Mouse (Mus musculus): Measurements from ENCODE around the gene Zc3h18. TPM values are rescaled to one million over a fixed set of nuclear protein-coding genes. Genes with fewer than 3 reads are reported as not detected.

Zc3h18 gene
- total RNA-seq, 2 experiments from 2014 or later = 47.9 to 49.3 TPM

DNA sequence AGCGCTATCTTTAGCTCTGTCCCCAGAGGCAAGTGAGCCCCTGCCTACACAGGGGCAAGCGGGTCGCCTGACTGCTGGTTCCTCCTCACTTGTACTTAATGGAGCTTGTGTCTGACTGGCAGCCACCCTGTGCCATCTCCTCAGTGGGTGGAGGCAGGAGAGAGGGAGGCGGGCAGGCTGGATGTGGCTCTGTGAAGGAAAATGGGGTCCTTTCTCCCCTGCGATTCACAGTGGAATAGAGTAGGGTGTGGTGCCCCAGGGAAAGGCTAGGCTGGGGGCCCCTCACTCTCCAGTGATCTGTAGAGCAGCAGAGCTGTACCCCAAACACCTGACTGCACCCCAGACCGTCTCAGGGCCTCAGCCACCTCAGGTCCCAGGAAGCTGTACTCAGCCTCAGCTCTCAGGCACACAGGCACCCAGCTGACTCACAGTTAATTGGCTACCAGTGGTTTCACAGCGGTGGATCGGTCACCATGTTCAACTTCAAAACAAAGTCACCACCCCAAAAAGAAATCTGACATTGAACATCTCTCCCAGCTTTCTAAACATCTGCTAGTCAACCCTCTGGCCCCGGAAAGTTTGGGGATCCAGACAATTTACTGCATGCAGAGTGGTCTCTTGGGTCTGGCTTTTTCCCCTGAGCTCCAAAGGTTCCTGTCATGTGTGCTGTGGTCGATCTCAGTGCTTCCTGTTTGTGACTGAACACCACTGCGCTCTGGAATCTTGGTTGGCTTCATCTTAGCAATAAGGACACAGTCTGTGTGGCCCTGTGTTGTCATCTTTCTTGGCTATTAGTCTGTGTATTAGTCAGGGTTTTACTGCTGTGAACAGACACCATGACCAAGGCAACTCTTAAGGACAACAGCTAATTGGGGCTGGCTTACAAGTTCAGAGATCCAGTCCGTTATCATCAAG is 31.0 kb upstream of the Zc3h18 start:
- intact Hi-C loops (cut with DNase I) = no loop called here
- no peak for DNase-seq

DNA sequence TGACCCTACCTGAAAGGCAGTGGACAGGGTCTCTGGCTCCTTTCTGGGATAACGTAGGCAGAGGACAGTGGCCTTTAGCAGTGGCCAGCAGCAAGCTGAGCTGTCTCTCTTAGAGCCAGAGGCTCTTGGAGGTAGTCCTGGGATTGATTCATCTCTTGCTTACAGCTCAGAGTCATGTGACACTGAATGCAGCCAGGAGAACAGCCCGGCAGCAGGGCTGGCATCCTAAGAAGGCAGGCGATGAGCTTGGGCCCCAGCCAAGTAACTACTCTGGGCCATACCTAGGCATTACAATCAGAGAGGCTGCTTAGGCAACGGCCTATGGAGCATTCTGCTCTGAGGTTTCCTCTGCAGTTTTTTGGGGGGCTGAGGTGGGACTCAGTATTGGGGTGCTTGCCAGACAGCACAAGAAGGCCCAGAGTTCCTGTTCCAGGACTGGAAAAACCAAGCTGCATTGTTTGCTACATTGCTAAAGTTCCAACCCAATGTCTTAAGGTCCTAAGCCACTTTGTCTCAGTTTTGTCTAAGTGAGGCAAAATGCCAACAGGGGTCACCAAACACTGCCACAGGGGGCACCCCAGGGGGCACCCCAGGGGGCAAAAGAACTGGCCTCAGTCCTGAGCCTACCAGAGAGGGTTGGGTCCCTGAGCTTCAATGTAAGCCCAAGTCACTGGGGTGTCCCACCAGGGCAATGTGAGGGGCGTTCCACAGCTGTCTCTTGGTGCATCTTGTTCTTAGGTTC is 28.4 kb upstream of the Zc3h18 start:
- intact Hi-C loops (cut with DNase I) = no loop called here
- DNase-seq = peak; percentile 92

DNA sequence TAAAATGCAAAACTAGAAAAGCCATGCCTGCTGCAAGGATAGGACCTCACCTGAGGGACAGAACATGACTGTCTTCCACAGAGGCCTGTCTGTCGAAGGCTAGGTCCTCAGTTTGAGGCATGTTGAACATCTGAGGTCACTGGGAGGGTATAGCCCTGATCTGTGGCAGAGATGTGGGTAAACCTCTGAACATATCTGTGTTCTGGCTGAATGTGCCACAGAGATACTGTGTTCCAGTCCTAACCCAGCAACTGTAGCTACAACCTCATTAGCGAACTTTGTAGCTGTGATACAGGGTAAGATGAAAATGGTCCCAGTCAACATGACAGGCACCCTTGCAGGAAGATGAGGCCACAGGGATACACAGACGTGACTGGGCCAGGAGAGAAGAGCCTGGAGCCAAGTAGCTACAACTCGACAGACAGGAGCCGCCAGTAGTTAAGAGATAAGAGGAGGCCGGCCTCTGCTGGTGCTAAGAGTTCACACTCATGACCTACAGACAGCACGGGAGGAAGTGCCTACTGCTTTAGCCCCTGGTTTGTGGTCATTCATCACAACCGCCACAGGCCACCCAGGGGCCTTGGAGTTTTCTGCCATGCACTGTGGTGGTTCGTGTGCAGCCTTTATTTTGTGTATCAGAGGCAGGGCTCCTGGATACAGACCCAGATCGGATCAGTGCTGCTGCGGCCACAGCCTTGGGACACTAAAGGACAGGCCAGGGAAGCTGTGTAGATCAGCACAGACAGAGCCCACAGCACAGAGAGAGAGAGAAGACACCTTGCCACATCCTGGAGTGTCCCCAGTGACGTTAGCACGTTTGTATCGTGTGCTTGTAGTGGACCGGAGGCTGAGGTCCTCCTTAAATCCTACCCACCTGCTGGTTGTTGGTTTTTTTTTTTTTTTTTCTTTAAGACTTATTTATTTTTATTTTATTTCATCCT is 26.8 kb upstream of the Zc3h18 start:
- intact Hi-C loops (cut with DNase I) = no loop called here

DNA sequence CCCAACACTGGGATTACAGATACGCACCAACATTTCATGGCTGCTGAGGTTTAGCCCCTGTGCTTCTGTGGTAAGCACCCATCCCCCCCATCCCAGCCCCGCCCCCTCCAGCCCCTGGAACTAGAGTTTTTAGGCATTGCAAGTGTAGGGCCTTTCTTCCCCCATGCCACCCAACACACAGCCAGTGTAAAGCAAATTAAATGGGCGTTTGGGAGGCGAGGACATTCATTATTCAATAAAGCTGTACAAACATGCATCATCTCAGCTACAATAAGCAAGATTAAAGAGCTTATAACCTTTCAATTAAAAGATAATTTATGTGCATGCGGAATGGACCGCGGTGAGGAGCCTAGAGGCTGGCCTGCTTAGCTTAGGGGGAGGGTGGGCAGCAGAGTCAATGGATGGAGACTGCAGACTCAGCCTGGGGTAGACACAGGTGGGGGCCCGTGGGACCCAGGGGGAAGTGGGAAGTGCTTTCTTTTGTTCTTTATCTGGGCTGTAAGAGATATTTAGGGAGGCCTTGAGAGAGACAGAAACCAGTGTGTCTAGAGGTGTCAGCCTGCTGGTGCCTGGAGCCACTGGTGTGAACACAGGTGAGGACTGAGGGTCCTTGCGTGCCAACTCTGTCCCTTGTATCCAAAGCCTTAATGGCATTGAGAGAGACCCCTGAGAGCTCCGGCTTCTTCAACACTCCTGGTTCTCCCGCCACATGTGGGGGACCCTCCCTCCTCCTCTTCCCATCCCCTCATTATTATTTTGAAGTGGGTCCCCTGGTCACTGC is 25.9 kb upstream of the Zc3h18 start:
- intact Hi-C loops (cut with DNase I) = no loop called here
- DNase-seq = no peak

More for the DNA sequence above, 26.8 kb upstream of the Zc3h18 start:
- no peak for DNase-seq

DNA sequence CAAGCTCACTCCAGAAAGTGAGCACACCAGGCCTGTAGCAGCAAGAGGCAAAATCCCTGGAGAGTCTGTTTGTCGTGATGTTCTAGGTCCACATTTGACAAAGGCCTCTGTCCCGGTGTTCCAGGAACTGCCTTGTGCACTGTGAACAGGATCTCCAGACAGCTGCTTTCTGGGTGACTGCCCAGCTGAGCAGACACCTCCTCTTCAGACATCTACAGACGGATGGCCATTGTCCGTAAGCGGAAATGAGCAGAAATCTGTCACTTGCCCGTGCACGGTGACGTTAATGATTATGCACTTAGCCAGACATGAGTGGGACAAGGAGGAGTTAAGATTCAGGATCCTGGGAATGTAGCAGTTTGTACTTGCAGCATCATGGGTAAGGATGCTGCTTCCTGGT is 22.3 kb upstream of the Zc3h18 start:
- intact Hi-C loops (cut with DNase I) = no loop called here
- DNase-seq = no peak

DNA sequence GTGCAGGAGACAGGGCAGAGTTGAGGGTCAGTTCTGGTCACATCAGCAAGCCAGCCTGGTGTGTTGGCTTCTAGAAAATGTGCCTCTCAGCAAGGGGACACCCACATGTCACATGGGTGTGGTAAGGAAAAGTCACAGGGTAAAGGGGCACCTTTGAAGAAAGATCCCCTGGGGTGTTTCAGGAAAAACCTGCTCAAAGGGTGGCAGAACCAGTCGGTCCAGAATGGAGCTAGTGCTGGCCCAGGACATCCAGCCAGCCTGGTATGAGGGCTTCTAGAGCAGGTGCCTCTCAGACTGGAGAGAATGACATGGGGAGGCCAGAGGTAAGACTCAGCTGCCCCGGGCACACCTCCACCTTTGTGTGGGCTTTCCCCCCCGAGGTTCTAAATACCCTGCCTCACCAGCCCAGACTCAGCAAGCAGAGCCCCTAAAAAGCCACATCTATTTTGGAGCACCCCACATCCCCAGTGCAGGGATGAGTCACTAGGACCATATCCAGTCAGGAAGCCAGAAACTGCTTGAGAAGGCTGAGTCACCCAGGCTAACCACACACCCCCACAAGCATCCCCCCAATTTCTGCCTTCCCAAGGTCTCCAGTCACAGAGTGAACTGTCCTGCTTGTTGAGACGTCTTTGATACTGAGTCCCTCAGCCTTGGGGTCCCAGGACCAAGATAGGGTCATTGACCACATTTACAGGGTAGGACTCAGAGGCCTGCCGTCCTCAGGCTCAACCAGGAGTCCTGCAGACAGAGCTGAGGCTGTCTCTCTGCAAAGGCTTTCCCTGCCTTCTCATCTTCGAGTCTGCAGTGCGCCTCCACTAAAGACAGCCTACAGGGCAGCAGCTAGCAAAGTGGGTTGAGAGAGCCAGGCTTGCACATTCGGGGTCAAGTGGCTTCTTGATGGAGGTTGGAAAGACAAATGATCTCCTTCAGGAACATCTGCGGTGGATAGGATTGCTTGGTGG is 20.5 kb upstream of the Zc3h18 start:
- intact Hi-C loops (cut with DNase I) = no loop called here
- no peak for DNase-seq

DNA sequence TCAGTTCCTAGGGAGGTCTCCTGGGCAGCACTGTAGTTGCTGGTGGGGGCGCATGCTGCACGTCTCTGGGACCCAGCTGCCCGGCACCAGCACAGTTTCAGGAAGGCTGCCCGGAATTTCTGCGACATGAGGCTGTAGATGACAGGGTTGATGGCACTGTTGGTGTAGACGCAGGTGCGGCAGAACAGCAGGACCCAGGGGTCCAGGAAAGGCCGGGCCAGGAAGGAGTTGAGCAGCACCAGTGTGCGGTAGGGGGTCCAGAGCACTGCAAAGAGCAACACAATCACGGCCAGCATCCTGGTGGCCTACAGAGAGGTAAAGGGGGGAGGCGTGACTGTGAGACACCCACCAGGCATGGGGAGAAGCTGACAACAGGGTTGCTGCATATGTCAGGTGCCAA is 19.2 kb upstream of the Zc3h18 start:
- intact Hi-C loops (cut with DNase I) = no loop called here
- peak; percentile 46 for DNase-seq

DNA sequence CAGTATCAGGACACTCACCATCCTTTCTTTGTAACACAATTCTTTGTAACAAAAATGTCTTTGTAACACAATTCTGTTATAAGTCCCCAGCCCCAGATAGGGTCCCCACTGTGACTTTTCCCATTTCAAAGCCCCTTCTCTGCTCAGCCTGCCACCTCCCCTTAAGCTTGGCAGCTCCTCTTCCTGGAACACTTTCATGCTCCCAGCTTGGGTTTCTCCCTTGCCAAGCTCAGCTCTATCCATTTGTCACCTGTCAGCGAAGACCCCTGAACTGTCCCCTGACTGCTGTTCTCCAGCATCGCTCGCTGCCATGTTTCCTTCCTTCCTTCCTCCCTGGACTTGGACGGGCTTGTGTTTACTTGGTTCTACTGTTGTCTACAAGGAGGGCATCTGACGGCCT is 18.8 kb upstream of the Zc3h18 start:
- intact Hi-C loops (cut with DNase I) = no loop called here
- no peak for DNase-seq

DNA sequence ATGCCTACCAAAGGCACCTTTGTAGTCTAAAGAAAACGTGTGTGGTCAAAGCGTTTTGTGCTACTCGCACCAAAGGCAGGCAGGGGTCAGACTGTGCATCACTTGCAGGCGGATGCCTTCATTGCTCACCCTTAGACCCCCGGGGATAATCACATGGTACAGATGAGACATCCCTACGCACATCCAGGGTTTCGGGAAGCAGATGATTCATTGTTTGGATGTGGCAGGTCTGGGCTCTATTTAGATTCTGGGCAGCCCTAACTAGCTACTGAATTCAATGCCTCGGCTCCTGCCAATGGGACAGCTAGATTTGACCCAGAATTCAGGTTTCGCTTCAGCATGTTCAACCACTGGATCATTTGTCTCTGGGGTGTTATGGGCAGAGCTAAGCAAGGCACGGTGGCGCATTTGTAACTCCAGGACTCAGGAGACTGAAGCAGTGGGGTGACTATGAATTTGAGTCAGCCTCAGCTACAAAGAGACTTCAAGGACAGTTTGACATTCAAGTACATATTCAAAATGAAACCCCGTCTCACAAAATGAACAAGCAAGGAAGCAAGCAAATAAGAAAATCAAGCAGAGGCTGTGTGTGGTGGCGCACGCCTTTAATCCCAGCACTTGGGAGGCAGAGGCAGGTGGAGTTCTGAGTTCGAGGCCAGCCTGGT is 17.2 kb upstream of the Zc3h18 start:
- intact Hi-C loops (cut with DNase I) = no loop called here
- no peak for DNase-seq

DNA sequence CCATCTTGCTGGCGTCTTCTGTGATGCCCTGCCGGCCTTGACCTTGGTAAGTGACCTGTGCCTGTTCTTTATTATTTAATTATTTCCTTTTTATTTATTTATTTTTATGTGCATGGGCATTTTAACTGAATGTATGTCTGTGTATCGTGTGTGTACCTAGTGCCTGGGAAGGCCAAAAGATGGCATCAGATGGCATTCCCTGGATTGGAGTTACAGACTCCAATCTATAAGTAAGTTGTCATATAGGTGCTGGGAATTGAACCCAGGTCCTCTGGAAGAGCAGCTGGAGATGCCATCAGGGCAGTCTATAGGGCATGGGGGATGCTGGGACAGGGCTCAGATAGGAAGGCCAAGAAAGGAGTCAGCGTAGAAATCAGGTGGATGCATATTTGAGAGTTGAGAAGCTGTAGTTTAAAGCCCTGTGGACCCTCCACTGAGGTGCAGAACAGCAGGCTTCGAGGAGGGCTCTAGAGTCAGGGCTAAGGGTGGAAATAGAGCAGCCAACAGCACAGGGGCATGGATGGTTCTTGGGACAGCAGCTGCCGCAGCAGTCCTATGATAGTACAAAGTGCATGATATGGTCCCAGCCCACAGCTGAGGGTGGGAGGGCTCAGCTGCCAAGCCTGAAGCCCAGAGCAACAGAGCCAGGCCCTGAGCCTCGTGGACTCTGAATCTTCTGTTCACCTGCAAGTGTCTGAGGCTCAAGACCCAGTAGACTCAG is 15.6 kb upstream of the Zc3h18 start, which contains the start of gene Trhr2:
TSS of gene Trhr2 (minus strand) at position 51 of the 721 bp plus-strand sequence.
- intact Hi-C loops (cut with DNase I) = no loop called here
- DNase-seq = no peak

DNA sequence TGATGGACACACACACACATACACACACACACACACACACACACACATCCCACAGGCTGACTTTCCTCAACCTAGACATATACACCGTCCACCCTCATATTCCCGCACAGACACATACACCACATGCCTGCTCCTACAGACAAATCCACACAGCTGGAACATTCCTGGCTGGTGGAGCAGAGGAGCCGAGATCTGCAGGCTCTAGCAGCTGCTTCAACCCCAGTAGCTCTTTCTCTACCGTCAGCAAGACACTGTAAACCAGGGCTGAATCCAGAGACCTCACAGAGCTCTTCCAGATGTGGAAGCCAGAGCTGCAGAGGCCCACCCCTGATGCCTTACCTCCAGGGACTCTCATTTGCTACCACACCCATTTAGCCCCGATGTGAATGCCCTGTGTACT is 14.1 kb upstream of the Zc3h18 start:
- no peak for DNase-seq
- intact Hi-C loops (cut with DNase I) = no loop called here

DNA sequence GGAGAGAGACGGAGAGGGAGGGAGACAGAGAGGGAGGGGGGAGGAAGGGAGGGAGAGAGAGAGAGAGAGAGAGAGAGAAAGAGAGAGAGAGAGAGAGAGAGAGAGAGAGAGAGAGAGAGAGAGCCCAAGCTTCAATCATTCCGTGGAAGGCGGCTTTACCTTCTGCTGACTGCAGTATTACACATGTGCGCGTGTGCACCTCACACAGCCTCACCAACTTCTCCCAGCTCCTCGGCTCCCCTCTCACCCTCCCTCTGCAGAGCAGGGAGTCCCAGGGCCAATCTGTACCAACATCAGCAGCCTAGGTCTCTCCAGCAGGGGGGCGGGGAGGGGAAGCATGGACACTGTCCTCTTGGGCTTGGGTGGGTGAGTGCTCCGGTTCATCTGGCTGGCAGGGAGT is 13.4 kb upstream of the Zc3h18 start:
- intact Hi-C loops (cut with DNase I) = no loop called here
- DNase-seq = no peak

DNA sequence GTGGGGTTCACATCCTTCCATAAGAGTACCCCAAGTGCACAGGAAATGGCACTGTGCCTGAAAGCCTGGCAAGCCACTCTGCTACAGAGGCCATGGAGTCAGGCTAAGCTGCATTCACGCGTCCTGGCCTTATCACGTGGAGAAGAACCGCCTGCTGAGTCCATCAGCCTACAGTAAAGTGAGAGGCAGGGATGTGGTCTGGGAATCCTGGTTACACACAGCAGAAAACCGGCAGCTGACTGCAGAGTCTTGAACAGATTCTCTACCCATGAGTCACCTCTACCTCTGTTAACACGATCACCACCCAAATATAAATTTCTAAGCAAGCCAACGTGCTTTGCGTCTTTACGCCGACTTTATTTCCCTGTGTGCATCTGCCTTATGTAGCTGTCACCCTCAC is 7.9 kb upstream of the Zc3h18 start:
- DNase-seq = no peak

DNA sequence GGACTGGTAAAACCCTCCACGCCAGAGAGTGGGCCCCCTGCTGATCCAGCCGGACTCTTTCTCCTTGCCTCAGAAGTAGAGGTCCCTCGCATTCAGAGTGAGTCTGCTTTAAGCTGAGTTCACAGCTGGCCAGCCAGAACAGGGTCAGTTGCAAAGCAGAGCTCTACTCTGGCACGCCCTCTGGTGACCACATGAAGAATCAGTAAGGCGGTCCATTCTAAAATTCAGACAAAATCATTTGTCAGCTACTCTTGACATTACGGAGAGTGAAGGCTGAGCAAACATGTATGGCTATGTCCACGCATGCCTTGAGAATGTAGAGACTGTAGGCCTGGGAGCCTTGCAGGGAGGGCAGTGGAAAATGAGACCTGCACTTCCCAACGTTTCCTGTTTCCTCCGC is 6.7 kb upstream of the Zc3h18 start:
- intact Hi-C loops (cut with DNase I) = no loop called here
- peak; percentile 75 for DNase-seq

More for the DNA sequence above, 7.9 kb upstream of the Zc3h18 start:
- intact Hi-C loops (cut with DNase I) = no loop called here

DNA sequence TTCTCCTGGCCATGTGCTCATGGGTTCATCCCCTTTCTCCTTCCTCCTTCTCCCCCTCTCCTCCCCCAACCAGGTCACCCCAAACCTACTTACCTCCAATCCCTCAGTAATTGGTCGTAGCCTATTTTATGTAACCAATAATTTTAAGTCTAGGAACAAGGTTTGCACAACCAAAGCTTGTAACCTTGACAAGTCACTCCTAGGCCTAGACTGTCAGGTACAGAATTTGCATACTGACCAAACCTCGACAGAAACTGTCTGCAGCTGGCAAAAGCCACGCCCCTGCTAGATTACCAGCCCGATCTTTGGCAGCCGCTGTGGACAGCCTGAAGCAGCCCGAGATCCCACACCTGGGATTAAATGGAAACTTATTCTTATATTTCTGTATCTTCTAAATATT is 4.7 kb upstream of the Zc3h18 start:
- intact Hi-C loops (cut with DNase I) = no loop called here
- no peak for DNase-seq

DNA sequence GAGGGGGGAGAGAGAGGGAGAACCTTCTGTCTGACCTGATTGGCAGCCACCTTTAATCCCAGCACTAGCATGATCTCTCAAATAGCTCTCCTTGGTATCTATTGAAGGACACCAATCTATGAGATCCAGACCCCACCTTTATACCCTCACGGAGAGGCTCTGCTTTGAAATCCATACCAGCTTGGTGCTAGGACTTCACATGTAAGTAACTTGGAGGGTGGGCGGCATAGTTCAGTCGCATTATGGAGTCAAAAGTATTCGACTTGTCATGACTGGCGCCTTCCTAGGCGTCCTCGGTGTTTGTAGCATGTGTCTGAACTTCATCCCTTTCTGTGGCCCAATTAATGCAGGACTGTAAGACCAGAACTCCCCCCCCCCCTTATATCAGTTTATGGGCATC is 1.1 kb upstream of the Zc3h18 start:
- intact Hi-C loops (cut with DNase I) = no loop called here
- no peak for DNase-seq

DNA sequence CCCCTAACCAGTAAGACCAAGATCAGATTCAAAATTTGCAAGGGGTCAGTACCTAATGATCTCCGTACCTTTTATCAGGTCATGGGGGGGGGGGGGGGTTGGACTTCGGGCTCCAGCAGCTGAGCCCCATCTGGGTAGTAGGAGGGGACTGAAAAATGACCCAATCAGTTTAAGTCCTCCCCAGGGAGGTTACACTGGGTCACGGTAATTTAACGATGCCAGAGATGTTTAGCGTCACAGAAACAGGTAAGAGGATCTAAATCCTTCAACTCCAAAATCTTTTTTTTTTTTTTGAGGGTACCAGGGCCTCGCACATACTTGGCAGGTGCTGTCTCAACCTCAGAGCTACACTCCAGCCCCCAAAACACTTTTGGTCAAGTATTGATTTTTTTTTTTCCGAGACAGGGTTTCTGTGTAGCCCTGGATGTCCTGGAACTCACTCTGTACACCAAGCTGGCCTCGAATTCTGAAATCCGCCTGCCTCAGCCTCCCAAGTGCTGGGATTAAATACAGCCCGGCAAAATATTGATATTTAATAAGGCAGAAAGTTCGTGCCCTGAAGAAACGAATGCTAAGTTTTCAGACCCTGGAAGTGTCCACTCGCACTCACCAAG is 551 bp upstream of the Zc3h18 start:
- DNase-seq = no peak
- intact Hi-C loops (cut with DNase I) = no loop called here

Measured in left cerebral cortex, postnatal 4 days (tissue).